Mouse (Mus musculus) kidney, adult 2 months (tissue): Measurements from ENCODE around the gene Olfr1411.

Experiments
- CTCF ChIP-seq: fragments of 200-500 bp; conservative IDR thresholded peaks from 2 replicates; pipeline ENCODE4 v1.5.1; 2011; ENCODE audit warnings: low read depth, mild to moderate bottlenecking, control low read depth, low read length, moderate library complexity, mixed read lengths; ENCODE audit not compliant: insufficient read depth, insufficient read length
- POLR2A ChIP-seq: fragments of 200-500 bp; IDR thresholded peaks from one replicate; pipeline ENCODE4 v1.6.1; 2011; ENCODE audit warnings: low read depth, low read length, control low read depth

DNA sequence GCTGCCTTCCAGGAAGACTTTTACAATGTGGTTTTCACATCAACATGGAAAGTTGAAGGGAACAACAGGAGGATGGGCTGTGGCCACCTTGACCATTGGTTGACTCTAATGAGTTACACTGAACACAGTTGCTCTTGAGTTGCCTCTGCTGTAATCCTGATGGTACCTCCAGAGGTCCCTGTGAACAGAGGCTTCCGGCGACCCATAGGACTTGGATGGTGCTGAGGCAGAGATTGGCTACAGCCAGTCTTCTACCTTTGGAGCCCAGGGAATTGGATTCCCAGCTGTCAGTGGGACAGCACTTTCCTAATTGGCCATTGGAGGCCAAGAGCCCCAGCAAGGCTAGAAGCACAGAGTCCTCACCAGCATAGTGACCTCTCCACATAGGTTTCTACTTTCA is 8.7 kb upstream of the Olfr1411 start, which contains the start of gene Olfr1412:
- TF ChIP-seq POLR2A (no peak), CTCF (no peak)
